Mouse (Mus musculus) spleen, adult 12 weeks (tissue): ENCODE results near the gene Cps1.

Source experiments
- DNase-seq: peaks from one replicate; pipeline ENCODE4 v3.0.0; 2022; ENCODE audit warnings: low spot score

Gene Cps1

DNA sequence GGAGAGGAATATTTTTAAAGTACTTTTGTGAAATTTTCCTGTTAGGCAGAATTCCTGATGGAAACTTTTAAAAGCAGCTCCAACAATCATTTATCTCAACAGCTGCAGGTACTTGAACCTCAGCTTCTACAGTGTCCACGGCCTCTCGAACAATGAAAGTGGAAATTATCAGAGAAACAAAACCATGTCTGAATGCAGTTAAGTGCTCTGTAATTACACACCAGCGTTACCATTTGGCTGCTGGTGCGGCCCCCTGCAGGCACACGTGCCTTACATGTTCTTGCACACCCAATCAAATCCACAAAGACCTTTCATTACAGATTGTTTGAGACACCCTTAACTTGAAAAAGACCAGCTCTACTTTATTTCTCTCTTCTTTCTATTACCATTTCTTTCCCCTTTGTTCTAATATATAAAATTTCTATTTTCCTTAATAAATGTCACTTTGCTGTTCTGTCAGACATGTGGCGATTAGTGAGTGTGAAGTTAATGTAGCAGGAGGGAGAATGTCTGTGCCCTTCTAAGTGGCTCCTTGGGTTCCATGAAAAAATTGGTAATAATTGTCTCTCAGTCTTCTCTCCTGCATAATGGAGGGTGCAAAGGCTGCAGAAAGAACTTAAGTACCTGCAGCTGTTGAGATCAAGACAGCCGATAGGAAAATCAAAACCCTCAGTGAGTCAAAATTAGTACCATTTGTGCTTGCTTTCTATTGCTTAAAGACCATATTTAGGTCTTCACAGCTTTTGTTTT is 112.8 kb downstream of the Cps1 start:
- DNase-seq, result no peak

DNA sequence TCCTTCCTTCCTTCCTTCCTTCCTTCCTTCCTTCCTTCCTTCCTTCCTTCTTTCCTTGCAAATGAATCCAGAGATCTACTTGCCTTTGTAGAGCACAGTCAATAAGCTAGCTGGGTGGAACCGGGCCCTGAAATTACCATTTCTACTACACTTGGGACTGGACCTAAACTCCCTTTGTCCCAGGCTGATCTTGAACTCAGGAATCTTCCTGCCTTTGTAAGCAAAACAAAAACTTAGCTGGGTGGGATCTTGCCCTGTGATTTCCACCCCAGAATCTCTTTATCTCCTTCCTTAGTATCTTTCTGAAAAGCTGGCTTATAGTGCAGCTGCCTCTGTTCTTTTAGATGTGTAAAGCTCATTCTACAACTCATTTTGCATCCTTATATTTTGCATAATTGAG is 115.6 kb downstream of the Cps1 start:
- DNase-seq, result no peak

DNA sequence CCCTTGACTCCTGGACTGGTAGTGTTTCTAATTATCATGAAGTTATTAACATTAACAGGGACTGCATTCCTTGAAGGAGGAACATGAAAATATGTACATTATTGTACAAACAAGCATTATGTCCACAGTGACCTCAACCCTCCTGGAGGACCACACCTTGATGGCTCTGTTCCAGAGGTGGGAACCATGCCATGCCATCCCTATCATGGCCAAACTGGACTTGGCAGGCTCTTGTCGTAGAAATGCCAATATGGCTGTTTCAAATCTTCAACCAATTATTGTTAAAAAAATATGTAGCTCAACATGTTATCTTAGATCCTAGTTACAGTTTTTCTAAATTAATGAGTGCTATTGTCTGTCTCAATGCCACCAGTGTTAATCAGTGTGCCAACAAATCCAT is 116.1 kb downstream of the Cps1 start:
- no peak for DNase-seq

DNA sequence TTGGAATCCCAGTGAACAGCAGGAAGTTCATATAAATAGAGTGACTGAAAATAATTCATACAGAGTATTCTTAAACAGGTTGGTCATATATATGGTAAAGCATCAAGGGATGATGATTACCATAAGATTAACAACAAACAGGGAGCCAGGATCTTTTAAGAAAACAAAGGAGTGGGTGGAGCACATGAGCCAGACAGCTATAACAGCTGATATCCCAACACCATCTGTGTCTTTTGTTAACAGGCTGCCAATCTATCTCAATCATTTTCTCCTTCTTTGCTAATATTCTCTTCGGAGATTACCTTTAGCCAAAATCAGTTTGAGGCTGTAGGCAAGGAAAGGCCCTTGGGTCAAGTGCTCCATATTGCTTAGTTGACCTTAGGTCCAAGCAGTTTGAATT is 142.4 kb downstream of the Cps1 start:
- DNase-seq, result no peak

DNA sequence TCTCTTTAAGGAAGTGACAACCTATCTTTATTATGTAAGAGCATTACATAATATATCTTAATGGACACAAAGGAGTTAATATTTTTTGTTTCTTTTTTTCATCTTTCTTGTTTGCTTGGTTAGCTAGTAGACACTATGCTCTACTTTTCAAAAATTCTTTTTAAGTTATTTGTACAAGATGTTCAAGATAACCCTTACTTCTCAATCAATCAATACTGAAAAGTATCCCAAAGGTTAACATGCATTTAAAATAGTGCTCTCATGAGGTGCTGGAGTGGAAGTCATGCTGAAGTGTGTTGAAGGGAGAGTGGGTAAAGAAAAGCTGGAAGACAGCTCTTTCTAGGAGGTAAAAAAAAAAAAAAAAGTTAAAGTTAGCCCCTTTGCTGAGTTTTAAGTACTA is 145.1 kb downstream of the Cps1 start:
- DNase-seq, result no peak

DNA sequence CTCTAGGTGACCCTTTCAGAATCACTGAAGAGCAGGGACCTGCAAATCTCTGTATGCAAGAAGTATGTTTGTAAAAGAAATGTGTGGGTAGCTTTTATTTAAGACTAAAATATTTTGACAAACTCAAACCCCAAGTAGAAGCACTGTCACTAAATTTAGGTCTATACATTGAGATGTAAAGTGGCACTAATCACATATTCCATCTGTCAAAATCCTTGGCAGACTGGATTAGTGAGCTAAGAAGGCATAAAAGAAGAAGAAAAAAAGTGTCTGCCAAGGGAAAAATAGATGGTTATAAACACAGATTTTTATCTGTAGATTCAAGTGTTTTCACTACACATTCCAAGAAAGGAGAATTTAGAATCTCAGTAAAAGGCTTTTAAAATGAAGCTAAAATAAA is 145.6 kb downstream of the Cps1 start:
- no peak for DNase-seq

- no peak for DNase-seq
These were observed 153.4 kb downstream of the Cps1 start for GRCm38 (mm10) chr1:67276270-67276669.
